Mouse (Mus musculus) embryonic facial prominence, embryonic 15.5 days (tissue): ENCODE measurements at regions not wholly inside any gene's neighbourhood (a gene's known extent, or its start where the extent isn't known, plus 50 kb on each side); places are given as distances from the start of the nearest gene placed in this dataset.

Experiments used
- ATAC-seq: fragments of 200-750 bp; cut with Nextera tagmentation; 2 replicates; pipeline ENCODE4 v1.8.0; 2017; ENCODE audit warnings: low read depth, moderate TSS enrichment; ENCODE audit not compliant: insufficient number of reproducible peaks, low FRiP score, low TSS enrichment
- H3K27ac ChIP-seq: fragments of 300-500 bp; sonication (generic); replicated peaks from 2 replicates; pipeline ENCODE4 v1.5.1; 2015; ENCODE audit warnings: mild to moderate bottlenecking, inconsistent platforms
- H3K27me3 ChIP-seq: fragments of 300-500 bp; sonication (generic); 2 replicates; pipeline ENCODE4 v1.6.1; 2015; ENCODE audit warnings: inconsistent platforms
- H3K36me3 ChIP-seq: fragments of 300-500 bp; sonication (generic); 2 replicates; pipeline ENCODE4 v1.6.1; 2015; ENCODE audit warnings: mild to moderate bottlenecking, inconsistent platforms
- H3K4me1 ChIP-seq: fragments of 300-500 bp; sonication (generic); 2 replicates; pipeline ENCODE4 v1.6.1; 2015; ENCODE audit warnings: inconsistent platforms
- H3K4me2 ChIP-seq: fragments of 300-500 bp; sonication (generic); replicated peaks from 2 replicates; pipeline ENCODE4 v1.6.1; 2015; ENCODE audit warnings: mild to moderate bottlenecking, inconsistent platforms
- H3K4me3 ChIP-seq: fragments of 300-500 bp; sonication (generic); replicated peaks from 2 replicates; pipeline ENCODE4 v1.5.1; 2015; ENCODE audit warnings: mild to moderate bottlenecking, inconsistent platforms
- H3K9ac ChIP-seq: fragments of 300-500 bp; sonication (generic); 2 replicates; pipeline ENCODE4 v1.6.1; 2015; ENCODE audit warnings: inconsistent platforms
- H3K9me3 ChIP-seq: fragments of 300-500 bp; sonication (generic); replicated peaks from 2 replicates; pipeline ENCODE4 v1.6.1; 2016; ENCODE audit warnings: inconsistent platforms
- WGBS: fragments of 180-500 bp; shearing (Covaris S2); methylation state at CpG from one replicate; pipeline ENCODE4 v1.1.7; 2015; 5-methylcytosine and 5-hydroxymethylcytosine counted together

- Histone ChIP-seq H3K36me3 (no peaks in the 10 kb centered on the region), H3K4me1 (no peaks in the 10 kb centered on the region), H3K27me3 (no peaks in the 10 kb centered on the region), H3K4me2 (no peak overlapping the region), H3K4me3 (no peak overlapping the region), H3K9ac (no peak overlapping the region), H3K9me3 (no peaks in the 10 kb centered on the region), H3K27ac (no peak overlapping the region)
- no peak for ATAC-seq
- 92% methylated on average over 17 of the region's 17 CpGs for WGBS
Observed at GRCm38 (mm10) chr1:181302151-181302550, 50.3 kb upstream of the Cnih3 start.
